Mouse (Mus musculus) hindbrain, embryonic 13.5 days (tissue): ENCODE results near the gene Mcm6. TPM values are rescaled to one million over a fixed set of nuclear protein-coding genes. Genes with fewer than 3 reads are reported as not detected.

Experiments
- ATAC-seq: fragments of 200-750 bp; cut with Nextera tagmentation; 2 replicates; pipeline ENCODE4 v1.8.0; 2017; ENCODE audit warnings: moderate TSS enrichment; ENCODE audit not compliant: low FRiP score
- H3K27ac ChIP-seq: fragments of 300-500 bp; sonication (generic); 2 replicates; pipeline ENCODE4 v1.5.1; 2015; ENCODE audit warnings: inconsistent platforms, mild to moderate bottlenecking, moderate library complexity
- H3K27me3 ChIP-seq: fragments of 300-500 bp; sonication (generic); 2 replicates; pipeline ENCODE4 v1.6.1; 2015; ENCODE audit warnings: mild to moderate bottlenecking, inconsistent platforms
- H3K36me3 ChIP-seq: fragments of 300-500 bp; sonication (generic); 2 replicates; pipeline ENCODE4 v1.6.1; 2015; ENCODE audit warnings: mild to moderate bottlenecking, inconsistent platforms
- H3K4me1 ChIP-seq: fragments of 300-500 bp; sonication (generic); replicated peaks from 2 replicates; pipeline ENCODE4 v1.6.1; 2015; ENCODE audit warnings: inconsistent platforms
- H3K4me2 ChIP-seq: fragments of 300-500 bp; sonication (generic); 2 replicates; pipeline ENCODE4 v1.6.1; 2015; ENCODE audit warnings: inconsistent platforms, mild to moderate bottlenecking, moderate library complexity
- H3K4me3 ChIP-seq: fragments of 300-500 bp; sonication (generic); 2 replicates; pipeline ENCODE4 v1.5.1; 2015; ENCODE audit warnings: mild to moderate bottlenecking, inconsistent platforms
- H3K9ac ChIP-seq: fragments of 300-500 bp; sonication (generic); 2 replicates; pipeline ENCODE4 v1.6.1; 2015; ENCODE audit warnings: mild to moderate bottlenecking, inconsistent platforms
- H3K9me3 ChIP-seq: fragments of 300-500 bp; sonication (generic); 2 replicates; pipeline ENCODE4 v1.6.1; 2016; ENCODE audit warnings: inconsistent platforms
- WGBS: fragments of 180-500 bp; shearing (Covaris S2); methylation state at CpG from one replicate; pipeline ENCODE4 v1.1.7; 2015; 5-methylcytosine and 5-hydroxymethylcytosine counted together
- polyA plus RNA-seq: library from polyadenylated mRNA; unstranded; fragments of >200 nt; fragmentation: Nextera tagmentation; extraction: Ambion mirVana; gene quantifications from 2 replicates; pipeline ENCODE4 v1.2.1, GENCODE M21; 2015

Gene Mcm6
- polyA plus RNA-seq, 1 experiment from 2014 or later: 78.7 TPM

DNA sequence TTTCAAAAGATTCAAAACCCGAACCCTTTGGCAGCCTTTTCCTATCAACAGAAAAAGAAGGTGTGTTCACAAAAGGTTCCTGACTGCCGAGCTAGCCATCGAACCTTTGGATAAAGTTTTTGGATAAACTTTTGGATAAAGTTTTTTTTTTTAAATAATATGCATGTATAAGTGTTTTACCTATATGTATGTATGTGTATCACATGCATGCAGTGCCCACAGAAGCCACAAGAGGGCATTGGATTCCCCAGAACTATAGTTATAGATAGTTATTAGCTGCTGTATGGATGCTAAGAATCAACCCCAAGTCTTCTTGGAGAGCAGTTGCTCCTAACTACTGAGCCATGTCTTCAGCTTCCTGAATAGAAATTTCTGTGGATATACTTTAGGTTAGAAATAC is 77.7 kb downstream of the Mcm6 start:
- Histone ChIP-seq H3K4me3 (no peak overlapping the region), H3K9me3 (peaks cover 4% of the 10 kb centered on the region; the same call in 1 of the 2 replicates), H3K9ac (no peak overlapping the region), H3K36me3 (peaks cover 69% of the 10 kb centered on the region), H3K27ac (no peak overlapping the region), H3K4me2 (no peak overlapping the region), H3K27me3 (no peaks in the 10 kb centered on the region), H3K4me1 (no peaks in the 10 kb centered on the region)
- 95% methylated on average over 3 of the region's 3 CpGs for WGBS
- no peak for ATAC-seq

Other genes starting within 250 kb of the Mcm6 start
- gene Ubxn4, start 115.7 kb downstream of the Mcm6 start, polyA plus RNA-seq: 88.1 and 92.7 TPM in 2 replicates
- gene Lct, start 31.3 kb downstream of the Mcm6 start, polyA plus RNA-seq: 0.06 and 0.29 TPM in 2 replicates
- gene Dars, start 57.7 kb upstream of the Mcm6 start, polyA plus RNA-seq: 163 and 165 TPM in 2 replicates
- gene Cxcr4, start 232.6 kb upstream of the Mcm6 start, polyA plus RNA-seq: 15.4 and 15.5 TPM in 2 replicates